Mouse (Mus musculus) cerebellum, postnatal 14 days (tissue): ENCODE data around the gene Apol8.

Experiments used
- DNase-seq, 2 experiments: peaks; one replicate each; pipeline ENCODE4 v3.0.0; 2021; ENCODE audit warnings: mixed read lengths in 2 of 2

The Apol8 gene

GRCm38 (mm10) chr15:77784039-77784824 lies 27.4 kb upstream of the Apol8 start:
- no peak for DNase-seq

GRCm38 (mm10) chr15:77782449-77783014 lies 25.7 kb upstream of the Apol8 start:
- DNase-seq, result peak in 1 of 2 experiments; percentile 50

GRCm38 (mm10) chr15:77775186-77775963 lies 18.6 kb upstream of the Apol8 start:
- peak; percentile 90 to 94 for DNase-seq

- no peak for DNase-seq
Measured at GRCm38 (mm10) chr15:77774303-77774702, 17.5 kb upstream of the Apol8 start.

GRCm38 (mm10) chr15:77773099-77773915 lies 16.5 kb upstream of the Apol8 start:
- no peak for DNase-seq

GRCm38 (mm10) chr15:77770942-77771341 lies 14.1 kb upstream of the Apol8 start:
- DNase-seq, result no peak

GRCm38 (mm10) chr15:77770341-77770740 lies 13.5 kb upstream of the Apol8 start:
- no peak for DNase-seq

- DNase-seq, result no peak
Measured at GRCm38 (mm10) chr15:77766981-77767380, 10.2 kb upstream of the Apol8 start.

- no peak for DNase-seq
Measured at GRCm38 (mm10) chr15:77765484-77766093, 8.8 kb upstream of the Apol8 start.

GRCm38 (mm10) chr15:77764391-77765006 lies 7.7 kb upstream of the Apol8 start:
- peak; percentile 34 to 56 for DNase-seq

- no peak for DNase-seq
Measured at GRCm38 (mm10) chr15:77763702-77764101, 6.9 kb upstream of the Apol8 start.

- DNase-seq, result no peak
Measured at GRCm38 (mm10) chr15:77763050-77763449, 6.2 kb upstream of the Apol8 start.

- DNase-seq, result peak; percentile 59 to 76
Measured at GRCm38 (mm10) chr15:77761561-77762380, 5.0 kb upstream of the Apol8 start.

- DNase-seq, result peak in 1 of 2 experiments; percentile 3
Measured at GRCm38 (mm10) chr15:77761083-77761482, 4.3 kb upstream of the Apol8 start.

- no peak for DNase-seq
Measured at GRCm38 (mm10) chr15:77760037-77760436, 3.2 kb upstream of the Apol8 start.

GRCm38 (mm10) chr15:77757586-77758226 lies 903 bp upstream of the Apol8 start:
- DNase-seq, result no peak

GRCm38 (mm10) chr15:77756081-77756480 lies 722 bp downstream of the Apol8 start:
- no peak for DNase-seq

GRCm38 (mm10) chr15:77755132-77755531 lies 1.7 kb downstream of the Apol8 start:
- DNase-seq, result no peak

- peak in 1 of 2 experiments; percentile 20 for DNase-seq
Measured at GRCm38 (mm10) chr15:77752443-77752842, 4.4 kb downstream of the Apol8 start.

- DNase-seq, result peak; percentile 68 to 73
Measured at GRCm38 (mm10) chr15:77750461-77750860, 6.3 kb downstream of the Apol8 start.
